ENCODE assay signal across 9 mouse cellular contexts in the genomic region with DNA sequence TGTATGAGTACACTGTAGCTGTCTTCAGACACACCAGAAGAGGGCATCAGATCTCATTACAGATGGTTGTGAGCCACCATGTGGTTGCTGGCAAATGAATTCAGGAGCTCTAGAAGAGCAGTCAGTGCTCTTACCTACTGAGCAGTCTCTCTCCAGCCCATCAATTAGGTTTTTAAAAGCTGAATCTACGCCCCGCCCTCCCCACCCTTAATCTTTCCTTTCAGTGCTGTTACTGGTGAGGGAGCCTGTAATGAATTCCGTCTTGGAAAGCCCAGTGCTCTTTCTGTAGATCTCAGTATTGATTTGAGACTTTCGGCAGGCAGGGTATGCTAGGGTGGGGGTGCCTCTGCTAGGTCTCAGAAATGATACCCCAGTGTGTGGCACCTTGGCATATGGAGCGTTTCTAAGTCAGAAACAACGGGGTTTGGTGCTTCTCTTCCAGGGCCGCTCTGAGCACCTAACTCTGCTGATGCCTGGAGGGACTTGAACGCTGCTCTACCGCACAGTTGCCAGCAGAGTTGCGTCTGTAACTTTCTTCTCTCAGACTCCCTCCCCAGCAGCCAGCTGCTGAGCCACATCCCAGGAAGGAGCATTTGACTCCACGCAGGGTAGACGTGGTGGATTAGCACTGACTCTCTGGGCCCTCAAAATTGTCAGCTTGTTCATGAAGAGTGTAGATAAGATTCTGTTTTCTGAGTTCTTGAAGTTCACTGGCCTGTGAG. TPM values are rescaled to one million over a fixed set of nuclear protein-coding genes. Genes with fewer than 3 reads are reported as not detected.
DNase-seq lines count a peak whose midpoint lies in the region; ATAC-seq and TF ChIP-seq lines count a peak whose summit lies in the region.
"Had no signal": no experiment of that assay in that cellular context is flagged by ENCODE, and none has a peak within 500 bp of the region (broad histone marks: within the 10 kb centered on the region; RNA-seq: fewer than 3 reads in every experiment).

No protein-coding gene starts in this region.

- WGBS in embryonic facial prominence, embryonic 13.5 days, result 22% methylated on average over 12 of the region's 12 CpGs
- 32% methylated on average over 12 of the region's 12 CpGs for WGBS in hindbrain, postnatal 0 days
- 8% methylated on average over 12 of the region's 12 CpGs for WGBS in midbrain, embryonic 16.5 days

- H3K4me3 ChIP-seq in layer of hippocampus, adult 2 months, result no peak overlapping the region
- no peak overlapping the region for H3K4me3 ChIP-seq in embryonic facial prominence, embryonic 13.5 days
- no peak overlapping the region for H3K4me3 ChIP-seq in hindbrain, postnatal 0 days (ENCODE audit: low read length)
- H3K4me3 ChIP-seq in midbrain, embryonic 16.5 days (ENCODE audit: low read depth, low read length), result no peak overlapping the region

- H3K27me3 ChIP-seq in embryonic facial prominence, embryonic 13.5 days, result no peaks in the 10 kb centered on the region
- H3K27me3 ChIP-seq in hindbrain, postnatal 0 days (ENCODE audit: insufficient read depth, low read length), result no peaks in the 10 kb centered on the region
- H3K27me3 ChIP-seq in midbrain, embryonic 16.5 days (ENCODE audit: control insufficient read depth, insufficient read depth, low read depth, low read length), result no peaks in the 10 kb centered on the region

- 0 out of 2 replicates have a peak, but pooled peaks cover 4% of the 10 kb centered on the region for H3K36me3 ChIP-seq in embryonic facial prominence, embryonic 13.5 days
- H3K36me3 ChIP-seq in hindbrain, postnatal 0 days (ENCODE audit: insufficient read depth, low read length), result no peaks in the 10 kb centered on the region
- H3K36me3 ChIP-seq in midbrain, embryonic 16.5 days (ENCODE audit: control insufficient read depth, insufficient read depth, low read length), result no peaks in the 10 kb centered on the region

- H3K9ac ChIP-seq in embryonic facial prominence, embryonic 13.5 days, result no peak overlapping the region
- no peak overlapping the region for H3K9ac ChIP-seq in hindbrain, postnatal 0 days (replicated peaks; ENCODE audit: low read length)
- H3K9ac ChIP-seq in midbrain, embryonic 16.5 days (ENCODE audit: low read depth, low read length), result no peak overlapping the region

- peaks cover 39% of the 10 kb centered on the region for H3K4me1 ChIP-seq in embryonic facial prominence, embryonic 13.5 days
- H3K4me1 ChIP-seq in hindbrain, postnatal 0 days (ENCODE audit: insufficient read depth, low read length), result peaks cover 4% of the 10 kb centered on the region; the same call in 1 of the 2 replicates
- peaks cover 23% of the 10 kb centered on the region for H3K4me1 ChIP-seq in midbrain, embryonic 16.5 days (ENCODE audit: control insufficient read depth, insufficient read depth, low read length)

- DNase-seq in layer of hippocampus, adult 2 months (ENCODE audit: low spot score in 2 of 2), result no peak
- no peak for DNase-seq in layer of hippocampus, adult 18-20 months (ENCODE audit: low spot score in 2 of 2)
- DNase-seq in hindbrain, postnatal 0 days (ENCODE audit: low spot score), result no peak
- DNase-seq in right cerebral cortex, postnatal 4 days, result no peak
- no peak for DNase-seq in gastrocnemius, postnatal 4 days (ENCODE audit: low spot score in 2 of 2)
- DNase-seq: right cerebral cortex, postnatal 14 days had no signal

- no peak for ATAC-seq in embryonic facial prominence, embryonic 13.5 days (ENCODE audit: insufficient number of reproducible peaks, insufficient read depth, low FRiP score, low TSS enrichment, low read depth)
- no peak for ATAC-seq in hindbrain, postnatal 0 days
- peak; percentile 32; the same call in 1 of the 2 replicates for ATAC-seq in midbrain, embryonic 16.5 days
- no peak for ATAC-seq in erythroid progenitor cell, adult 5-6 weeks (replicated peaks; ENCODE audit: low FRiP score, poor library complexity, severe bottlenecking)

- H3K9me3 ChIP-seq in embryonic facial prominence, embryonic 13.5 days, result no peaks in the 10 kb centered on the region
- no peaks in the 10 kb centered on the region for H3K9me3 ChIP-seq in hindbrain, postnatal 0 days (ENCODE audit: low read length)
- 0 out of 2 replicates have a peak, but pooled peaks cover 3% of the 10 kb centered on the region for H3K9me3 ChIP-seq in midbrain, embryonic 16.5 days (replicated peaks; ENCODE audit: control insufficient read depth, low read length, poor library complexity, severe bottlenecking)

- peak overlapping the region; percentile 31 for H3K4me2 ChIP-seq in embryonic facial prominence, embryonic 13.5 days
- H3K4me2 ChIP-seq in hindbrain, postnatal 0 days (ENCODE audit: low read depth, low read length), result no peak overlapping the region
- H3K4me2 ChIP-seq in midbrain, embryonic 16.5 days (ENCODE audit: low read length), result no peak overlapping the region

- TF ChIP-seq CTCF in layer of hippocampus, adult 2 months (conservative IDR thresholded peaks at IDR 0.05), result peak; percentile 59
- TF ChIP-seq CTCF in hindbrain, postnatal 0 days (IDR thresholded peaks at IDR 0.05; ENCODE audit: low read depth), result no peak; the same call in 1 of the 2 replicates

- H3K27ac ChIP-seq in layer of hippocampus, adult 2 months, result peak overlapping the region; percentile 24
- peak overlapping the region; percentile 68 for H3K27ac ChIP-seq in embryonic facial prominence, embryonic 13.5 days
- peak overlapping the region; percentile 15; the same call in 1 of the 2 replicates for H3K27ac ChIP-seq in hindbrain, postnatal 0 days
- no peak overlapping the region for H3K27ac ChIP-seq in midbrain, embryonic 16.5 days (ENCODE audit: low read length)

RNA-seq across cellular contexts. Expression of a gene that starts 19.7 kb away (rescaled TPM):
- 100 to 1,000 TPM; 257 to 258 TPM for total RNA-seq in layer of hippocampus, adult 2 months (2021)
- 100 to 1,000 TPM; 276 to 284 TPM for total RNA-seq in layer of hippocampus, adult 18-20 months (2021)
- 16.7 and 24.4 TPM in 2 replicates for polyA plus RNA-seq in embryonic facial prominence, embryonic 13.5 days (2015; fragmentation: Nextera tagmentation; extraction: Ambion mirVana)
- 134 and 143 TPM in 2 replicates for total RNA-seq in hindbrain, postnatal 0 days (2014; rRNA removed)
- polyA plus RNA-seq in hindbrain, postnatal 0 days (2015; fragmentation: Nextera tagmentation; extraction: Ambion mirVana), result 38.7 and 39.2 TPM in 2 replicates
- polyA plus RNA-seq in midbrain, embryonic 16.5 days (2015; fragmentation: Nextera tagmentation; extraction: Ambion mirVana), result 40.1 and 40.3 TPM in 2 replicates
- total RNA-seq in erythroid progenitor cell, adult 5-6 weeks (2015; ENCODE audit: low replicate concordance), result 12.6 and 16.2 TPM in 2 replicates
- total RNA-seq in erythroid progenitor cell, adult 5-6 weeks (2017; ENCODE audit: low replicate concordance), result 5.9 and 7.9 TPM in 2 replicates
- 10 to 100 TPM; 29.9 to 39.3 TPM for total RNA-seq in gastrocnemius, postnatal 4 days (2021)

RNA-seq across cellular contexts. Expression of a gene that starts 29.5 kb away (rescaled TPM):
- 10 to 100 TPM; 47.2 to 51.9 TPM for total RNA-seq in layer of hippocampus, adult 2 months (2021)
- 10 to 100 TPM; 48.3 to 49.3 TPM for total RNA-seq in layer of hippocampus, adult 18-20 months (2021)
- 274 and 276 TPM in 2 replicates for polyA plus RNA-seq in embryonic facial prominence, embryonic 13.5 days (2015; fragmentation: Nextera tagmentation; extraction: Ambion mirVana)
- total RNA-seq in hindbrain, postnatal 0 days (2014; rRNA removed), result 140 and 174 TPM in 2 replicates
- polyA plus RNA-seq in hindbrain, postnatal 0 days (2015; fragmentation: Nextera tagmentation; extraction: Ambion mirVana), result 130 and 131 TPM in 2 replicates
- 88.2 and 94.7 TPM in 2 replicates for polyA plus RNA-seq in midbrain, embryonic 16.5 days (2015; fragmentation: Nextera tagmentation; extraction: Ambion mirVana)
- 898 and 1,003 TPM in 2 replicates for total RNA-seq in erythroid progenitor cell, adult 5-6 weeks (2015; ENCODE audit: low replicate concordance)
- 562 and 723 TPM in 2 replicates for total RNA-seq in erythroid progenitor cell, adult 5-6 weeks (2017; ENCODE audit: low replicate concordance)
- total RNA-seq in gastrocnemius, postnatal 4 days (2021), result 10 to 100 TPM; 91.8 to 92.0 TPM

RNA-seq across cellular contexts. Expression of a gene that starts 35.0 kb away (rescaled TPM):
- total RNA-seq in layer of hippocampus, adult 2 months (2021), result 10 to 100 TPM; 30.3 to 32.9 TPM
- total RNA-seq in layer of hippocampus, adult 18-20 months (2021), result 10 to 100 TPM; 32.8 to 32.9 TPM
- 55.9 and 61.2 TPM in 2 replicates for polyA plus RNA-seq in embryonic facial prominence, embryonic 13.5 days (2015; fragmentation: Nextera tagmentation; extraction: Ambion mirVana)
- 39.1 and 44.3 TPM in 2 replicates for total RNA-seq in hindbrain, postnatal 0 days (2014; rRNA removed)
- 43.3 and 43.8 TPM in 2 replicates for polyA plus RNA-seq in hindbrain, postnatal 0 days (2015; fragmentation: Nextera tagmentation; extraction: Ambion mirVana)
- polyA plus RNA-seq in midbrain, embryonic 16.5 days (2015; fragmentation: Nextera tagmentation; extraction: Ambion mirVana), result 45.4 and 46.6 TPM in 2 replicates
- 19.7 and 28.8 TPM in 2 replicates for total RNA-seq in erythroid progenitor cell, adult 5-6 weeks (2015; ENCODE audit: low replicate concordance)
- total RNA-seq in erythroid progenitor cell, adult 5-6 weeks (2017; ENCODE audit: low replicate concordance), result 10.1 and 11.7 TPM in 2 replicates
- 10 to 100 TPM; 23.0 to 25.1 TPM for total RNA-seq in gastrocnemius, postnatal 4 days (2021)
